ENCODE assay signal across 22 mouse cellular contexts in genomic region chr15:90365656-90366055, GRCm38 (mm10).
"Had no signal": no experiment of that assay in that cellular context is flagged by ENCODE, and none has a peak within 500 bp of the region (broad histone marks: within the 10 kb centered on the region; RNA-seq: fewer than 3 reads in every experiment).

No protein-coding gene starts in this region.

- H3K4me3 ChIP-seq: layer of hippocampus, adult 2 months; limb, embryonic 10.5 days; limb, embryonic 13.5 days; liver, embryonic 12.5 days; liver, embryonic 15.5 days; lung, embryonic 15.5 days; neural tube, embryonic 12.5 days; neural tube, embryonic 15.5 days; stomach, embryonic 15.5 days had no signal

- H3K27me3 ChIP-seq: limb, embryonic 13.5 days; liver, embryonic 12.5 days; liver, embryonic 15.5 days; lung, embryonic 15.5 days; neural tube, embryonic 12.5 days; neural tube, embryonic 15.5 days; stomach, embryonic 15.5 days had no signal

- H3K9ac ChIP-seq: limb, embryonic 13.5 days; liver, embryonic 12.5 days; liver, embryonic 15.5 days; lung, embryonic 15.5 days; neural tube, embryonic 12.5 days; neural tube, embryonic 15.5 days; stomach, embryonic 15.5 days had no signal

- DNase-seq: kidney, adult 8-10 months; kidney, postnatal 25 days; layer of hippocampus, adult 9-11 months; liver; lung, adult 18-20 months; lung, postnatal 10 days; lung, postnatal 36 days; midbrain, embryonic 14.5 days; retina, postnatal 1 day; right cerebral cortex, postnatal 25 days; spleen, adult 18-20 months; thymus, postnatal 25 days had no signal

- H3K36me3 ChIP-seq: limb, embryonic 10.5 days; limb, embryonic 13.5 days; liver, embryonic 12.5 days; liver, embryonic 15.5 days; lung, embryonic 15.5 days; neural tube, embryonic 12.5 days; neural tube, embryonic 15.5 days; stomach, embryonic 15.5 days had no signal

- H3K27ac ChIP-seq: layer of hippocampus, adult 2 months; limb, embryonic 10.5 days; limb, embryonic 13.5 days; liver, embryonic 12.5 days; liver, embryonic 15.5 days; lung, embryonic 15.5 days; neural tube, embryonic 12.5 days; neural tube, embryonic 15.5 days; stomach, embryonic 15.5 days had no signal

- H3K4me1 ChIP-seq: limb, embryonic 10.5 days; limb, embryonic 13.5 days; liver, embryonic 12.5 days; liver, embryonic 15.5 days; lung, embryonic 15.5 days; neural tube, embryonic 12.5 days; neural tube, embryonic 15.5 days; stomach, embryonic 15.5 days had no signal

- ATAC-seq: liver, embryonic 12.5 days had no signal

- H3K9me3 ChIP-seq: limb, embryonic 10.5 days; limb, embryonic 13.5 days; liver, embryonic 12.5 days; liver, embryonic 15.5 days; lung, embryonic 15.5 days; neural tube, embryonic 15.5 days; stomach, embryonic 15.5 days had no signal

- H3K4me2 ChIP-seq: limb, embryonic 13.5 days; liver, embryonic 12.5 days; liver, embryonic 15.5 days; lung, embryonic 15.5 days; midbrain, embryonic 11.5 days; neural tube, embryonic 12.5 days; neural tube, embryonic 15.5 days; stomach, embryonic 15.5 days had no signal
